15 mouse cellular contexts compared by ENCODE assay signal in genomic region chr13:17296912-17297311, GRCm38 (mm10).
DNase-seq lines count a peak whose midpoint lies in the region; ATAC-seq and TF ChIP-seq lines count a peak whose summit lies in the region.
"Had no signal": no experiment of that assay in that cellular context is flagged by ENCODE, and none has a peak within 500 bp of the region (broad histone marks: within the 10 kb centered on the region; RNA-seq: fewer than 3 reads in every experiment).

No protein-coding gene starts in this region.

- no peaks in the 10 kb centered on the region for H3K36me3 ChIP-seq in lung, embryonic 14.5 days (ENCODE audit: insufficient read depth)
- H3K36me3 ChIP-seq: embryonic facial prominence, embryonic 12.5 days; neural tube, embryonic 12.5 days had no signal

- no peak for TF ChIP-seq POLR2A in embryonic fibroblast, embryonic 13.5 days (IDR thresholded peaks at IDR 0.05; ENCODE audit: low read depth, low read length)

- no peak overlapping the region for H3K4me2 ChIP-seq in lung, embryonic 14.5 days
- H3K4me2 ChIP-seq: embryonic facial prominence, embryonic 12.5 days; neural tube, embryonic 12.5 days had no signal

- peaks cover 6% of the 10 kb centered on the region; the same call in 1 of the 2 replicates for H3K4me1 ChIP-seq in lung, embryonic 14.5 days (ENCODE audit: insufficient read depth)
- H3K4me1 ChIP-seq in embryonic fibroblast, embryonic 13.5 days (ENCODE audit: control insufficient read depth, insufficient read depth, low read length), result peaks cover 11% of the 10 kb centered on the region
- H3K4me1 ChIP-seq: neural tube, embryonic 12.5 days had no signal

- no peaks in the 10 kb centered on the region for H3K9me3 ChIP-seq in lung, embryonic 14.5 days (ENCODE audit: low read depth, low read length)
- H3K9me3 ChIP-seq: embryonic facial prominence, embryonic 12.5 days; neural tube, embryonic 12.5 days had no signal

- H3K4me3 ChIP-seq in lung, embryonic 14.5 days (ENCODE audit: low read depth, low read length), result no peak overlapping the region
- no peak overlapping the region for H3K4me3 ChIP-seq in embryonic fibroblast, embryonic 13.5 days (ENCODE audit: insufficient read depth, low read length)
- H3K4me3 ChIP-seq: embryonic facial prominence, embryonic 12.5 days; neural tube, embryonic 12.5 days had no signal

- H3K9ac ChIP-seq in lung, embryonic 14.5 days, result no peak overlapping the region
- H3K9ac ChIP-seq: embryonic facial prominence, embryonic 12.5 days; neural tube, embryonic 12.5 days had no signal

- TF ChIP-seq CTCF in lung, embryonic 14.5 days (IDR thresholded peaks at IDR 0.05; ENCODE audit: low read depth), result no peak
- no peak for TF ChIP-seq CTCF in embryonic fibroblast, embryonic 13.5 days (IDR thresholded peaks at IDR 0.05; ENCODE audit: borderline replicate concordance, insufficient read depth, low read length)

- peak; percentile 80 for ATAC-seq in lung, embryonic 14.5 days (ENCODE audit: insufficient read depth)
- ATAC-seq: intestine, postnatal 0 days had no signal

- peak; percentile 26 for DNase-seq in lung, embryonic 14.5 days
- DNase-seq in lung, postnatal 25 days (ENCODE audit: low spot score), result no peak
- DNase-seq in Muller cell, postnatal 12 days (ENCODE audit: inconsistent ontology term), result peak; percentile 82
- peak; percentile 16 for DNase-seq in adipocyte (ENCODE audit: low spot score)
- DNase-seq in layer of hippocampus, adult 9-10 months (ENCODE audit: low spot score), result no peak
- DNase-seq in right cerebral cortex, postnatal 25 days, result no peak
- no peak for DNase-seq in spleen, adult 12 weeks (ENCODE audit: low spot score)
- DNase-seq: adrenal gland, adult 2 months; cerebellum, adult 9-10 months; kidney, postnatal 36 days; thymus, postnatal 25 days had no signal

- no peaks in the 10 kb centered on the region for H3K27me3 ChIP-seq in lung, embryonic 14.5 days (ENCODE audit: insufficient read depth, low read length)
- H3K27me3 ChIP-seq: embryonic facial prominence, embryonic 12.5 days; neural tube, embryonic 12.5 days had no signal

- peak overlapping the region; percentile 10 for H3K27ac ChIP-seq in lung, embryonic 14.5 days (ENCODE audit: low read depth)
- peak overlapping the region; percentile 87 for H3K27ac ChIP-seq in embryonic fibroblast, embryonic 13.5 days (ENCODE audit: insufficient read depth, low read length)
- H3K27ac ChIP-seq: neural tube, embryonic 12.5 days had no signal

- WGBS in lung, embryonic 14.5 days, result 24% methylated on average over 4 of the region's 4 CpGs

Comparison
In these comparisons a context has a peak if more than half of its experiments do, and no peak if none do; other contexts are left out.
1. DNase-seq: peak in lung, embryonic 14.5 days (single experiment), Muller cell, postnatal 12 days (single experiment) and adipocyte (single experiment); none in lung, postnatal 25 days (single experiment), layer of hippocampus, adult 9-10 months (single experiment), right cerebral cortex, postnatal 25 days (single experiment) and spleen, adult 12 weeks (single experiment).